Mouse (Mus musculus) testis, adult 2 months (tissue): ENCODE results near the gene Plcb1. TPM values are rescaled to one million over a fixed set of nuclear protein-coding genes. Genes with fewer than 3 reads are reported as not detected.

Experiments used
- H3K27ac ChIP-seq: fragments of 200-500 bp; 2 replicates; pipeline ENCODE4 v1.5.1; 2012; ENCODE audit warnings: low read depth, low read length; ENCODE audit not compliant: control insufficient read depth, insufficient read depth
- H3K27me3 ChIP-seq: fragments of 200-500 bp; 2 replicates; pipeline ENCODE4 v1.6.1; 2012; ENCODE audit warnings: mild to moderate bottlenecking, low read length, moderate library complexity; ENCODE audit not compliant: control insufficient read depth, insufficient read depth
- H3K36me3 ChIP-seq: fragments of 200-500 bp; 2 replicates; pipeline ENCODE4 v1.6.1; 2012; ENCODE audit warnings: mild to moderate bottlenecking, low read length; ENCODE audit not compliant: control insufficient read depth, insufficient read depth
- H3K4me1 ChIP-seq: fragments of 200-500 bp; 2 replicates; pipeline ENCODE4 v1.6.1; 2012; ENCODE audit warnings: low read length; ENCODE audit not compliant: control insufficient read depth, insufficient read depth
- H3K4me3 ChIP-seq: fragments of 200-500 bp; 2 replicates; pipeline ENCODE4 v1.5.1; 2012; ENCODE audit warnings: low read depth, mild to moderate bottlenecking, low read length, moderate library complexity, mixed read lengths; ENCODE audit not compliant: control insufficient read depth
- CTCF ChIP-seq: fragments of 200-500 bp; IDR thresholded peaks from 2 replicates; pipeline ENCODE4 v1.5.1; 2012; ENCODE audit warnings: low read depth, mild to moderate bottlenecking, inconsistent platforms, low read length, moderate library complexity; ENCODE audit not compliant: control insufficient read depth, insufficient read depth, insufficient replicate concordance
- POLR2A ChIP-seq: fragments of 200-500 bp; IDR thresholded peaks from 2 replicates; pipeline ENCODE4 v1.6.1; 2012; ENCODE audit warnings: low read depth, mild to moderate bottlenecking, inconsistent platforms, low read length, moderate library complexity; ENCODE audit not compliant: control insufficient read depth
- polyA plus RNA-seq: library from polyadenylated mRNA; depleted of rRNA; stranded (reverse); fragments of >200 nt; gene quantifications from 2 replicates; pipeline ENCODE4 v1.2.3, GENCODE M21; 2012

The Plcb1 gene
- polyA plus RNA-seq, 1 experiment, result 0.90 TPM

- H3K4me3 ChIP-seq, result no peak overlapping the region
- H3K27me3 ChIP-seq, result no peaks in the 10 kb centered on the region
Measured at GRCm38 (mm10) chr2:135072503-135072902, 286.6 kb downstream of the Plcb1 start.

GRCm38 (mm10) chr2:135073014-135073413 is 287.1 kb downstream of the Plcb1 start:
- H3K27ac ChIP-seq, result no peak overlapping the region
- no peak overlapping the region for H3K4me3 ChIP-seq
- no peaks in the 10 kb centered on the region for H3K4me1 ChIP-seq
- TF ChIP-seq POLR2A (no peak), CTCF (no peak)
- H3K36me3 ChIP-seq, result no peaks in the 10 kb centered on the region
- no peaks in the 10 kb centered on the region for H3K27me3 ChIP-seq

More at GRCm38 (mm10) chr2:135072503-135072902, 286.6 kb downstream of the Plcb1 start:
- no peak overlapping the region for H3K27ac ChIP-seq
- H3K4me1 ChIP-seq, result no peaks in the 10 kb centered on the region
- TF ChIP-seq CTCF, result no peak
- no peak for TF ChIP-seq POLR2A
- H3K36me3 ChIP-seq, result no peaks in the 10 kb centered on the region

GRCm38 (mm10) chr2:135075375-135075774 is 289.5 kb downstream of the Plcb1 start:
- no peak for TF ChIP-seq CTCF
- no peak for TF ChIP-seq POLR2A
- Histone ChIP-seq H3K27me3 (no peaks in the 10 kb centered on the region), H3K27ac (no peak overlapping the region), H3K4me3 (no peak overlapping the region), H3K36me3 (no peaks in the 10 kb centered on the region), H3K4me1 (no peaks in the 10 kb centered on the region)

GRCm38 (mm10) chr2:135092588-135093162 is 306.8 kb downstream of the Plcb1 start:
- Histone ChIP-seq H3K4me3 (no peak overlapping the region), H3K36me3 (no peaks in the 10 kb centered on the region), H3K27ac (no peak overlapping the region), H3K4me1 (no peaks in the 10 kb centered on the region), H3K27me3 (no peaks in the 10 kb centered on the region)
- TF ChIP-seq CTCF, result no peak
- TF ChIP-seq POLR2A, result no peak

GRCm38 (mm10) chr2:135101292-135101691 is 315.4 kb downstream of the Plcb1 start:
- no peaks in the 10 kb centered on the region for H3K4me1 ChIP-seq
- no peaks in the 10 kb centered on the region for H3K27me3 ChIP-seq
- no peak overlapping the region for H3K4me3 ChIP-seq
- TF ChIP-seq POLR2A (no peak), CTCF (no peak)
- no peak overlapping the region for H3K27ac ChIP-seq
- no peaks in the 10 kb centered on the region for H3K36me3 ChIP-seq

GRCm38 (mm10) chr2:135101943-135102342 is 316.1 kb downstream of the Plcb1 start:
- TF ChIP-seq CTCF, result no peak
- no peak for TF ChIP-seq POLR2A
- H3K4me3 ChIP-seq, result no peak overlapping the region

GRCm38 (mm10) chr2:135106649-135107048 is 320.8 kb downstream of the Plcb1 start:
- TF ChIP-seq CTCF, result no peak
- no peak for TF ChIP-seq POLR2A
- H3K27me3 ChIP-seq, result no peaks in the 10 kb centered on the region
- no peak overlapping the region for H3K4me3 ChIP-seq

More at GRCm38 (mm10) chr2:135101943-135102342, 316.1 kb downstream of the Plcb1 start:
- Histone ChIP-seq H3K27me3 (no peaks in the 10 kb centered on the region), H3K27ac (no peak overlapping the region), H3K36me3 (no peaks in the 10 kb centered on the region), H3K4me1 (no peaks in the 10 kb centered on the region)

More at GRCm38 (mm10) chr2:135106649-135107048, 320.8 kb downstream of the Plcb1 start:
- no peaks in the 10 kb centered on the region for H3K4me1 ChIP-seq
- H3K36me3 ChIP-seq, result no peaks in the 10 kb centered on the region
- H3K27ac ChIP-seq, result no peak overlapping the region
